Mouse (Mus musculus): Measurements from ENCODE around the gene Taf5l.

DNA sequence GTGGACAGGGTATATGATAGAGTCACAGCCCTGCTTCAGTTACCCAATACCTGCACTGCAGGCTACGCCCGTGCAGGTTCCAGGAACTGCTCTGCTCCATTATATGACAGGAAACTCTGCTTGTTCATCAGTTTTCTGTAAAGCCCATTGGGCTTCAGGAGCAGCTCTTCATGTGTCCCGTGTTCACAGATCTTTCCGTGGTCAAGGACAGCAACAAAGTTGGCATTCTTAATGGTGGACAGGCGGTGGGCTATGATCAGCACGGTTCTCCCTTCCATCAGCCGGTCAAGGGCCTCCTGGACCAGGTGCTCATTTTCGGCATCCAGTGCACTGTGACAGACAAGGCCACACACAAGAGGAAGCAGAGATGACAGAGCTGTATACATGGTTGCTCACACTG is 67.0 kb downstream of the Taf5l start:
- TF ChIP-seq CTCF (IDR thresholded peaks at IDR 0.05; ENCODE audit: borderline replicate concordance, insufficient read depth, low read depth, low read length) (no peak), POLR2A (IDR thresholded peaks at IDR 0.05; ENCODE audit: borderline replicate concordance, insufficient read depth, low read length) (no peak)
